Mouse (Mus musculus) ES-Bruce4 (cell line): ENCODE data around the gene Hoxa3. TPM values are rescaled to one million over a fixed set of nuclear protein-coding genes. Genes with fewer than 3 reads are reported as not detected.
A peak's percentile ranks its signal among the peaks of the same experiment; 100 is the strongest.

Experiments
- H3K27ac ChIP-seq: 2 replicates; pipeline ENCODE4 v1.5.1; 2012; ENCODE audit warnings: low read length, inconsistent platforms; ENCODE audit not compliant: insufficient read depth
- H3K27me3 ChIP-seq: 2 replicates; pipeline ENCODE4 v1.6.1; 2012; ENCODE audit warnings: mild to moderate bottlenecking, low read length, inconsistent platforms; ENCODE audit not compliant: control insufficient read depth, poor library complexity, insufficient read depth, severe bottlenecking
- H3K36me3 ChIP-seq: 2 replicates; pipeline ENCODE4 v1.6.1; 2012; ENCODE audit warnings: inconsistent platforms, mild to moderate bottlenecking, low read length, moderate library complexity; ENCODE audit not compliant: control insufficient read depth, poor library complexity, insufficient read depth, severe bottlenecking
- H3K4me1 ChIP-seq: one replicate; pipeline ENCODE4 v1.8.1; 2011; ENCODE audit warnings: low read length; ENCODE audit not compliant: control insufficient read depth, insufficient read depth
- H3K4me3 ChIP-seq: 2 replicates; pipeline ENCODE4 v1.5.1; 2011; ENCODE audit warnings: low read depth, mild to moderate bottlenecking, low read length
- H3K9ac ChIP-seq: 2 replicates; pipeline ENCODE4 v1.6.1; 2012; ENCODE audit warnings: low read depth, mild to moderate bottlenecking, inconsistent platforms; ENCODE audit not compliant: poor library complexity, severe bottlenecking
- H3K9me3 ChIP-seq: replicated peaks from 2 replicates; pipeline ENCODE4 v1.6.1; 2012; ENCODE audit warnings: mild to moderate bottlenecking, low read length, inconsistent platforms; ENCODE audit not compliant: control insufficient read depth, poor library complexity, insufficient read depth, severe bottlenecking
- CTCF ChIP-seq: IDR thresholded peaks from one replicate; pipeline ENCODE4 v1.8.1; 2011; ENCODE audit warnings: low read depth, low read length
- EP300 ChIP-seq: IDR thresholded peaks from 2 replicates; pipeline ENCODE4 v1.6.1; 2011; ENCODE audit warnings: low read depth, low read length; ENCODE audit not compliant: insufficient read depth
- POLR2A ChIP-seq: IDR thresholded peaks from one replicate; pipeline ENCODE4 v1.8.1; 2011; ENCODE audit warnings: low read length; ENCODE audit not compliant: insufficient read depth
- polyA plus RNA-seq: library from polyadenylated mRNA; stranded (reverse); fragments of >200 nt; gene quantifications from 2 replicates; pipeline ENCODE4 v1.2.4, GENCODE M21; 2011; ENCODE audit warnings: low read depth; ENCODE audit not compliant: missing spikeins, insufficient read depth, insufficient read length

Hoxa3 gene
- polyA plus RNA-seq, 1 experiment = 0.25 TPM

DNA sequence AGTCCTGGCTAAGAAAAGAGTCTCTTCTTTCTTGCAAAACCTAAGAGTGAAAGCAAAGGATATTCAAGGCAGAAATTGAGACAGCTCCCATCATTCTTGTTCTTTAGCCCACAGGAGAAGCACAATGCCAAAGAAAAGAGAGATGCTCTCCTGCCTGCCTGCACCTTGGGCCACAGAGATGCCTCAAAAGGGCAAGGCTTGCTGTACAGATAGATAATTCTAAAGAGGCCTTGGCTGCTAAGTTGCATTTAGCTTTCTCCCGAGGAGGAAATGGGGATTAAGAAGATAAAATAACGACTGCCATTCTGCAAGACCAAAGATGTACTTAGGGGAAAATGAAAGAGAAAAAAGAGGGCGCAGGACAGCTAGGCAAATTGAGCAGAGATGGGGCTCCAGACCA lies 33.8 kb upstream of the Hoxa3 start:
- H3K4me3 ChIP-seq = no peak overlapping the region
- no peaks in the 10 kb centered on the region for H3K9me3 ChIP-seq
- no peaks in the 10 kb centered on the region for H3K4me1 ChIP-seq
- H3K9ac ChIP-seq = no peak overlapping the region
- H3K27me3 ChIP-seq = peaks cover 63% of the 10 kb centered on the region
- no peak for TF ChIP-seq POLR2A
- TF ChIP-seq CTCF = no peak
- no peak for TF ChIP-seq EP300
- H3K36me3 ChIP-seq = no peaks in the 10 kb centered on the region
- no peak overlapping the region for H3K27ac ChIP-seq

DNA sequence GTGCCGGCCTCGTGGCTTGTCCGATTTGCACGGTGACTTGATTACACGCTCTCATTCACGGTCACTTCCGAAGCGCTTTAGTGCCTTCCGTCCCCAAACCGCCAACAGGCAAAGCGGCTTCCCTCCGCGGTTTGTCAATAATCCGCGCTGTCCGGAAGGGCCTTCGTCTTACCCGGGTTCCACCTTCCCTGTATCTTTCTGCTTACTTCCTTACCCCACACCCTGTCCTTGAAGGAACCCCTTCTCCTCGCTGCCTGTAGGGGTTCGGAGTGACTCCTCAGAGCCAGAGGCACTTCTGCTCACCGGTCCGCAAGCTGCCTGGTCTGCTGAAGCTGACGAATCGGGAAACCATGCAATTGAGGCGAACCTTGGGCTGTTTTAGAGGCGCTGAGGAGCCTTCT lies 33.3 kb upstream of the Hoxa3 start:
- Histone ChIP-seq H3K9ac (no peak overlapping the region), H3K4me3 (no peak overlapping the region), H3K4me1 (no peaks in the 10 kb centered on the region), H3K9me3 (no peaks in the 10 kb centered on the region), H3K27me3 (peaks cover 61% of the 10 kb centered on the region), H3K36me3 (no peaks in the 10 kb centered on the region), H3K27ac (no peak overlapping the region)
- TF ChIP-seq EP300 (no peak), POLR2A (no peak), CTCF (no peak)

DNA sequence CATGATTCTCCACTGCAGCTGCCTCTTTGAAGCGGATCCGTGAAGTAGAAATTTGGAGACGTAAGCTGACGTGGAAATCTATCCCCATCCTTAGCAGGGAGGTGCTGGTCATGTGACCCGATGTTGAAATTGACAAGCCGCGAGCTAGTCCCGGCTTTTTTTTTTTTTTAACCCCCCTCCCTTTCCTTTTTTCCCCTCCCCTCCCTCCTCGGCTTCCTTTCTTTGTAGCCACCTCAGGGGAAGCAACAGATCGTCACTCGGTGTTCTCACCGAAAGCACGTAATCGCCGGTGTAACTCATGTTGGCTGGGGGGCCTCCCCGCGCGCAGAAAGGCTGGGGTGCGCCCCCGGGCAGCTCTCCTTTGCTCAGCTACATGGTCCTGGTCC lies 32.6 kb upstream of the Hoxa3 start, which contains the start of gene Hoxa11:
TSS of gene Hoxa11 (minus strand) at position 54 of the 386 bp plus-strand sequence.
- TF ChIP-seq EP300 (no peak), POLR2A (no peak), CTCF (no peak)
- Histone ChIP-seq H3K4me3 (peak within 1 kb of the TSS; percentile 6), H3K27me3 (peaks cover 64% of the 10 kb centered on the region), H3K9ac (peak within 1 kb of the TSS; percentile 39; the same call in 1 of the 2 replicates), H3K9me3 (no peaks in the 10 kb centered on the region), H3K27ac (no peak within 1 kb of the TSS), H3K4me1 (no peaks in the 10 kb centered on the region), H3K36me3 (no peaks in the 10 kb centered on the region)

DNA sequence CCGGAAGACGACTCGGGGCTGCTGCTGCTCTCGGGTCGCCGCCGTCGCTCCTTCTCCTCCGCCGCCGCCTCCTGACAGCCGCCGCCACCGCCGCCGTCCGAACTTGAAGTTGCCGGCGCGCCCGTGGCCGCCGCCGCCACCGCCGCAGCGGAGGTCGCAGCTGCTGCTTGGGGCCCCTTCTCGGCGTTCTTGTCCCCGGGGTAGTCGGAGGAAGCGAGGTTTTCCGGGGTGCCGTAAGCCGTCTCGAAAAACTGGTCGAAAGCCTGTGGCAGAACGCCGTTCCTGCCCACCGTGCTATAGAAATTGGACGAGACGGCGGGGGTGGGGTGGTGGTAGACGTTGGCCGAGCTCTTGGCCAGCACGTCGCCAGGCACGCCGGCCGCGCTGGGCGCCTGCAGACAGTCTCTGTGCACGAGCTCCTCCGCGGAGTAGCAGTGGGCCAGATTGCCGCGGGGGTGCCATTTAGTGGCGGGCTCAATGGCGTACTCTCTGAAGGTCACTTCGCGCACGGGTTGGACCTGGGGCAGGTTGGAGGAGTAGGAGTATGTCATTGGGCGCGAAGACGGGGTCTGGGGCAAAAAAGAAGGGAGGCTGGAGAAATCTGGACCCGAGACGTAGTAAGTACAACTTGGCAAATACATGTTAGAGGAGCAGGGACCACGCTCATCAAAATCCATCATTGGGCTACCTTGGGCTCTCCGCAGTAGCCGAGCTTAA lies 32.1 kb upstream of the Hoxa3 start:
- no peaks in the 10 kb centered on the region for H3K9me3 ChIP-seq
- H3K4me1 ChIP-seq = no peaks in the 10 kb centered on the region
- H3K4me3 ChIP-seq = peak overlapping the region; percentile 6
- TF ChIP-seq POLR2A (no peak), CTCF (no peak), EP300 (no peak)
- H3K9ac ChIP-seq = peak overlapping the region; percentile 39; the same call in 1 of the 2 replicates
- no peaks in the 10 kb centered on the region for H3K36me3 ChIP-seq
- H3K27me3 ChIP-seq = peaks cover 64% of the 10 kb centered on the region
- H3K27ac ChIP-seq = no peak overlapping the region

DNA sequence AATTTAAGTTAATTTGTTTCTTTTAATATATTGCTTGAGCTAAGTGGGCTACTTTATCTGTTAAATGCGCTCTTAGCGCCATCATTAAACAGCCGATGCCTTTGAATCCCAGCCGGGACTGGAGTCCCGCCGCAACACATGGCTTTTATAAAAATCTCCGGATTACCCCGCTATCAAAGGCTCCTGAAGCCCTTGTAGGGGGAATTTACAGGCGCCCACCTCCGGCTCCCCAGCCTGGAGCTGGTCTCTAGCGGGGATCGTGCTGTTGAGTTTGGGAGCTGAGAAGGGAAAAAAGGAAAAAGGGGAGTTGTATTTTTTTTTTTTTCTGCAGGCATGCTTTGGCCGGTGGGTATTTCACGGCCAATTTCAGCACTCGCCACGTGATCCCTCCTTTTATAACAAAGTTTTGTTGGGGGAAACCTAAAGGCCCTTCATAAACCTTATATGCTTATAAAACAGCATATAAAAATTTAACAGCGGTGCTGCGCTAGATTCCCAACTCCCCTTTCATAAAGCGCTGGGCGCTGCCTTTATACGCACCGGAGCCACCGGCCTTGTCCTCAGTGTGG lies 31.4 kb upstream of the Hoxa3 start:
- peak overlapping the region; percentile 39; the same call in 1 of the 2 replicates for H3K9ac ChIP-seq
- H3K4me1 ChIP-seq = no peaks in the 10 kb centered on the region

DNA sequence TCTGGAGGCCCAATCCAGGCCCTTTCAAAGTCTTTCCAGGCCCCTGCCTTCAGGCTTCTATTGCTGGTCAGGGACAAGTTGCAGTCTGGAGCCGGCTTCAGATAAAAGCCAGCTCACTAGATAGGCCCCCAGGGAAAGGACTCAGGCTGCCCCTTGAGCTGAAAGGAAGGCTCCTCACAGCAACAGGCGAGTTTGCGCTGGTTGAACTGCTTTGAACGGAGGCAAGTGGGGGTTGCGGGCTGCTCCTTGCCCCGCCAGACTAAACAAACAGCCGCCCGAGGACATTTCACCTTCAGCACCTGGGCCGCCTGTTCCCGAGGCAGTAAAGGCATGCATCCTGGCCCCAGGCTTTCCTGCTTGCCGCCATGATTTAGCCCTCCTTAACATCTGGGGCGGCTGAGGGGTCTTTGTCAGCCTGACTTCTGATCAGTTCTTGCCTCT lies 30.6 kb upstream of the Hoxa3 start:
- Histone ChIP-seq H3K36me3 (no peaks in the 10 kb centered on the region), H3K9me3 (no peaks in the 10 kb centered on the region), H3K9ac (no peak overlapping the region), H3K4me1 (no peaks in the 10 kb centered on the region), H3K4me3 (no peak overlapping the region), H3K27me3 (peaks cover 58% of the 10 kb centered on the region), H3K27ac (no peak overlapping the region)
- TF ChIP-seq CTCF (no peak), EP300 (0 out of 2 replicates have a peak, but pooled peaks have one; percentile 39)

More for the DNA sequence above, 31.4 kb upstream of the Hoxa3 start:
- Histone ChIP-seq H3K4me3 (no peak overlapping the region), H3K9me3 (no peaks in the 10 kb centered on the region), H3K36me3 (no peaks in the 10 kb centered on the region), H3K27ac (no peak overlapping the region), H3K27me3 (peaks cover 64% of the 10 kb centered on the region)
- TF ChIP-seq CTCF (no peak), POLR2A (no peak), EP300 (no peak)
